Mouse (Mus musculus) layer of hippocampus, adult 9-11 months (tissue): Measurements from ENCODE around the gene Arrdc5.

Source experiments
- DNase-seq: peaks from one replicate; pipeline ENCODE4 v3.0.0; 2022

Gene Arrdc5

DNA sequence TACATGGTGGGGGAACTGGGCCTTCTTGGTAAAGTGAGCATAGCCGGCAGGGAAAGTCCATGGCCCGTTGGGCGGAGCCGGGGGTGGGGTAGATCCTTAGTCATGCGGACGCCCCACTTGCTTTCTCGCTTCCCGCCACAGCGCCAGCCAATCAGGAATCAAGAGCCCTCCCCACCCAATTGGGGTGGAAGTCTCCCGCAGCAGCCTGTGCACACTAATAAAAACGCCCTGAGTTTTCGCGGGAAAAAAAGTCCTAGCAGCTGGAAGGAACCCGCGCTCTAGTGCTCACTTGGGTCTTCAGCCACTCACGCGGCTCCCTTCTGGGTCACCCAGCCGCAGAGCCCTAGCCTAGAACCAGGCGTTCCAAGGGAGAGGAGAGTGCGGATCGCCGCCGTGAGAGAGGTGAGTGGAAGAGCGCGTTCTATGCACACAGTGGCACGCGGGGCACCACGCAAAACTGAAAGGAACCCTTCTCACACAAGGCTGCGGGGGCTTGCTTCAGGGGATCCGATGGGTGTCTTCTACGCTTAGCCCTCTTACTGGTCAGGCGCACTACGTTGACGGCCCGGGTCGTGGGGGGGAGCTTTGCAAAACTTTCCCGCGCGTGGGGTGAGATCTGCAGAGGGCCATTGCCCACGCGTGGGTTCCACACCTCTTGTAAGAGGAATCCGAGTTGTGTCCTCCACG, 3.2 kb upstream of the Arrdc5 start, which contains the start of gene Uhrf1:
TSS of gene Uhrf1 (plus strand) at position 162 of the 687 bp plus-strand sequence.
- peak; percentile 21 for DNase-seq

DNA sequence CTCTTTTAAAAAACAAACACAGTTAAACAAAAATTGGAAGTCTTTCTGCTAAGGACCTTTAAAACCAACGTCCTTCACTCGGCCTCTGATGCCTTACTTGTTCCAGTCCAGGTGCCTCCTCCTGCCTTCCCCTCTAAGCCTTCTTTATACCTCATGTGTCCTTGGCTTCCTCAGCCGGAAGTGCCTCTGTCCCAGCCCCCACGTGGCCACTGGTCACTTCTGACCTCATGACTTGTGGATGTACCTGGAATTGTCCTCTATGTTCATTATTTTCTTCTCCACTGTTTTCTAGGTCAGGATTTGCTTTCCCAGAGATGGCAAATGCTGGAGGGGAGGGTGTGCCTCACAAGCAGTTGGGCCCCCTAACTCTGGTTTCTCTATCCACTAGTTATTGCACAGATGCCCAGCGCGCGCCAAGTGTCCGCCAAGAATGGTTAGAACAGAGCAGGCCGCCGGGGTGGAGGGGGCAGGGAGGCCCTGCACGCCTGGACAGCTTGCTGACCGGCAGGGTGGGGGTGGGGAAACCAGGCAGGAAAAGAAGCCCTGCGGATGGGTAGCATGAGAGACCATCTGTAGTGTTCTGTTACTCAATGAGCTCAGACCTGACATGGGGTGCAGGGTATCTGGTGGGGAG, 2.4 kb upstream of the Arrdc5 start:
- no peak for DNase-seq

DNA sequence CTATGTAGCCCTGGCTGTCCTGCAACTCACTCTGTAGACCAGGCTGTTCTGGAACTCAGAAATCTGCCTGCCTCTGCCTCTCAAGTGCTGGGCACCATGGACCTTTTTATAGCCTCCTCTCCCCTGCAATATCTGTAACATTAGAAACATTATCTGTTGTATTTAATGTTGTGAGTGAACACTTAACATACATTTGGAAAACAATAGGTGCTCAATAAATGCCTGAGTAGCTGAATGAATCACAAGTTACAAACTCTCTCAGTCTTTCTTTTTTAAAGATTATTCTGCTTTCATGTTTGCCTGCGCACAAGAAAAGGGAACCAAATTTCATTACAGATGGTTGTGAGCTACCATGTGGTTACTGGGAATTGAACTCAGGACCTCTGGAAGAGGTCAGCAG, 1.8 kb downstream of the Arrdc5 start:
- no peak for DNase-seq

- DNase-seq: no peak
Measured at GRCm38 (mm10) chr17:56296201-56296600, 3.9 kb downstream of the Arrdc5 start.

DNA sequence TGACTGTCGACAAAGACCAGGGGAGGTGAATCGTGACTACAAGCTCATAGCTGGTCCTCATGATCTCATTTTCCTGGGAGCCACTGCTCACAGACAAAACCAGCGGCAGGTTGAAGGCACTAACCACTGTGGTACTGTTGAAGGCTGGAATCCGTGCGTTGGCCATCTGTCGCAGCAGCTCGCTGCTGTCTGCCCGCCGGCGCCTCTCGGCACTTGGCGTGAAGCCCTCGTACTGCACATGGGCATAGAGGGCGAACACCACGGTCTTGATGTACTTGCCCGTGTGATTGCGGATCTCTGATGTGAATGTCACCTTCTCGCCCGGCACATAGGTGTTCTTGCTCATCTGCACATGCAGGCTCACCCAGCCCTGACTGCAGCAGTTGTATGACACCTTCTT, 5.8 kb downstream of the Arrdc5 start:
- DNase-seq: peak; percentile 69

DNA sequence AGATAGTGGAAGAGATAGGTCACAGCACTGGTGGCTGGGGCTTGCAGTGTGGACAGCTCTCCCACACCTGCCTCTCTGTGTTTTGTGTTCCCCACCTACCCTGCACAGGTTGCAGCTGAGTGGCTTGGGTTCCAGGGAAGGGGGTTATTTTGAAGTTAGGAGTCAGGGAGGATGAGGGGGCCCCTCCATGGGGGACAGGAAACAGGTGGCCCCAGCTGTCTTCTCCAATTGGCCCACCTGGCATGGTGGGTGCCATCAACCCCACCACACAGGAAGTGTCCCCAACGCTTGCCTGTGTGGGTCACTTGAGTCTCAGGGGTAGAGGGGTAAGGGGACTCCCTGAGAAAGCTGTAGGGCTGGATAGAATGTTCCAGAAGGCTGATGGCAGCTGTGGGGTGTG, 6.8 kb downstream of the Arrdc5 start:
- peak; percentile 2 for DNase-seq

GRCm38 (mm10) chr17:56292531-56293222, 7.4 kb downstream of the Arrdc5 start, which contains the start of gene Plin3:
Gene Plin3, minus strand, starts transcription at chr17:56292873.
- DNase-seq: peak; percentile 2

DNA sequence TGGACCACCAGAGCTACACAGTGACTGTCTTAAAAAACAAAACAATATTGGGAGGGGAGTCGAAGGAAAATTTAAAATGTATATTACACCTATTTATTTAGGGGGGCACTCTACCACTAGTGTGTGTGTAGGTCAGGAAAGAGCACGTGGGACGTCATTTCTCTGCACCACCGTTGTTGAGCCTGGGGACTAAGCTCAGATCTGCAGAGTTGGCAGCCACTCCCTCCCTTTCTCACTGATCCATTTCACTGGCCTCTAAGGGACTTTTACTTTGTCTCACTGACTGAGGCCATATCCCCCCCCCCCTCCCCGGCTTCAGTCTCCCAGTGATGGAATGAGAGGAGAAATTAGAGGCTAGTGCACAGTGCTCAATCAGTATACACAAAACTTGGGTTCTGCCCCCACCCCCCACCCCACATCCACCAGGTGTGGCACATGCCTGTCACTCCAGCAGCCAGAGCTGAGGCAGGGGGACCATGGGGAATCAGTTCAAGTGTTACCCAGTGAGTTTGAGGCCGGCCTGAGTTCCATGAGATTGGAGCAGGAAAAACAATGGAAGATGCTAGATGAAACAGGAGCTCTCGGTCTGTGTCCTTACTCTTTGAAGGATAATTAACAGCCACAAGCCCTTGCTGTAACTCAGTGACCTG, 8.1 kb downstream of the Arrdc5 start:
- peak; percentile 2 for DNase-seq

- peak; percentile 85 for DNase-seq
Measured at GRCm38 (mm10) chr17:56291171-56291511, 8.9 kb downstream of the Arrdc5 start.

DNA sequence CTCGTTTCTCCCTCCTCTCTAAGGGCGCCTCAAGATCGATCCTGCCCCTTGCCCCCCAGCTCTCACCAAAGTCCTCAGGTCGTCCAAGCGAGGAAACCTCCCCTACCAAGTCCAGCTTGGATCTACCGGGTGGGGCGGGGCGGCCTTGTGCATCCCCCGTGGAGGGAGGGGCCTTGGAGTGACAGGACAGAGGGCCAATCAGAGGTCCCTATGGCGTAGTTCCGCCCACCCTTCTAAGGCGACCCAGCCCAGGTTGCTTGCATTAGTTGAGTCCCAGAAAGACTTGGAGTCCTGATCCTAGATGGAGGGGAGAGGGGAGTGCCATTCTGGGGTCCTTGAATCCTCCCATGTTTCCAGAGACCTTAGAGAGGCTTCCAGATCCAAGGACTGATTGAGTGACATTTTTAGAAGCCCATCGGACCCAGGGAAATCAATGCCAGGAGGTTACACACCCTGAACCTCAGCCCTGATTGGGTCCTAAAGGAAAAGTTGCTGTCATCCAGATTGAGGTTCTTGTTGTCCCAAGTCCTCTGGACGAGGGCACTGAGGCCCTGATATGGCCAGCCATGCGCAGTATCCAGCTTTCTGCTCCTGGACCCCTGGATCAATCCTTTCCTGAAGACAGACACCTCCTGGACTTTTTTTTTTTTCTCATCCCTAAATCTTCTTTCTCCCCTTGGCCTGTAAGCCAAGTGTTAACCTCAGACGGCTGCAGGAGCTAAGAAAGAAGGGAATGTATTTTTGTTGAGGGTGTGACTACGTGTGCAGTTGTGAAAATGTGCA, 9.5 kb downstream of the Arrdc5 start:
- peak; percentile 77 for DNase-seq

GRCm38 (mm10) chr17:56289371-56290331, 10.4 kb downstream of the Arrdc5 start:
- DNase-seq: no peak

DNA sequence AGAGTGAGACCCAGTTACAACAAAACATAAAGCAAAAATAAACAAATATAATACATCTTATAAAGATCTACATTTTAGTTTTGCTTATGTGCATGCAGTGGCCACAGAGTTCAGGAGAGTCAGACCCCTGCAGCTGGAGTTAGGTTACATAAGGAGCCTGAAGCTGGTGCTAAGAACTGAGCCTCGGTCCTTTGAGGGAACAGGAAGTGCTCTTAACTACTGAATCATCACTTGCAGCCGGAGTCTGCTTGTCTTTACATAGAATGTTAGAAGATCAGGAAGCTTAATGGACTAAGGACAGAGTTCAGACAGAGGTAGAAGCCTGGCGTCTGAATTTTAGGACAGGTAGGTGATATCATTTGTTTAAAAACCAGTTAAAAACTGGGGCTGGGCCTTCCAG, 11.2 kb downstream of the Arrdc5 start:
- DNase-seq: no peak

DNA sequence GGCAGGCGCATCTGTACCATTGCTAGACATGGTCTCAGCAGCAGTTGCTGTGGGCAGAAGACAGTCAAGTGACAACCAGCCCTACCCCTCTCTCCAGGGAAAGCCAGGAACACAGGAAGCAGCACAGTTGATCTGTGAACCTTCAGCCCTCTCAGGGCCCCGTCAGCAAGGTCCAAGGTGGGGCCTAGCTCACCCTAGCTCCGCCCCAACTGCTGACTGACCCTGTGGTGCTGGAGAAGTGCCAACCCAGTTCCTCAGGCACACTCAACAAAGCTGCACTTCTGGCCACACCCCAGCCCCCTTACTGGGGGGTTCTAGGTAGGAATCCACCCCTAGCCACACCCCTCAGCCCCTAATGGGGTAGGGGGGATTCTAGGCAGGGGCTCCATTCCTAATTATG, 12.3 kb downstream of the Arrdc5 start:
- DNase-seq: no peak

GRCm38 (mm10) chr17:56285995-56286394, 14.1 kb downstream of the Arrdc5 start:
- DNase-seq: no peak

DNA sequence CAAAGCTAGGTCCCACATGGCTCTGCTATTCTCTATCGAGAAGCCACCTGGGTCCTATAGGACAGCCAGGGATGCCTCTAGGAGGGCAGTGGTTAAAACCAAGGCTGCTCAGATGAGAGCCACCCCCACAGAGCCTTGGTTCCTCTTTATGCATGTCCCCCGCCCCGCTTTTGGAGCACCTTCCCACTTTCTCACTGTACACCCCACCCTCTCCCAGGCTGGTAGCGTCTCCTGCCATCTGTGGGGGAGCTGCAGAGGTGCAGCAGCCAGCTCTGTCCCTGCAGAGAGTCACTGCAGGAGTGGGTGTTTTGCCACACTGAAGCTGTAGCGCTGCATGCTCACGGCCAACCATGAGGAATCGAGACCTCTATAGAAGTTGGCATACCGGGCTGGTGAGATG, 16.8 kb downstream of the Arrdc5 start:
- DNase-seq: peak; percentile 80

GRCm38 (mm10) chr17:56282802-56283201, 17.3 kb downstream of the Arrdc5 start:
- peak; percentile 79 for DNase-seq

- no peak for DNase-seq
Measured at GRCm38 (mm10) chr17:56281193-56281592, 18.9 kb downstream of the Arrdc5 start.

- no peak for DNase-seq
Measured at GRCm38 (mm10) chr17:56279481-56280155, 20.5 kb downstream of the Arrdc5 start.

DNA sequence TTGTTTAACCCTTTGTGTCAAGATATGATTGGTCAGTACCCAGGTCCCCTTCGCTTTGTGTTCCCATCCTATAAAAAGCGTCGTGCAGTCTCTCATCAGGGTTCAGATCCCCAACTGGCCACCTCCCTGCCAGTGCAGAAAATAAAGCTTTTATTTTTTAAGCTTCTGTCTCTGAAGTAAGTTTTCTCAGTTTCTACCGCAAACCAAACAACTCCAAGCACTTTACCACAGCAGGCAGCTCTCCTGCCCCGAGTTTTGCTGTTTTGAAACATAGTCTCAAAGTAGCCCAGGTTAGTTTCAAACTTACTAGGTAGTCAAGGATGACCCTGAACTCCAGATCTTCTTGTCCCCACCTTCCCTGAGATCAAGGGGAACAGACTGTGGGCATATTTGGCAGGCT, 21.7 kb downstream of the Arrdc5 start:
- no peak for DNase-seq

- DNase-seq: no peak
Measured at GRCm38 (mm10) chr17:56277567-56277893, 22.6 kb downstream of the Arrdc5 start.
